Mouse (Mus musculus) liver, adult 2 months (tissue): ENCODE measurements around the gene Nmt1.

Source experiments
- CTCF ChIP-seq: fragments of 200-500 bp; IDR thresholded peaks from 2 replicates; pipeline ENCODE4 v1.5.1; 2011; ENCODE audit warnings: low read depth, low read length, control low read depth
- POLR2A ChIP-seq: fragments of 200-500 bp; IDR thresholded peaks from 2 replicates; pipeline ENCODE4 v1.6.1; 2011; ENCODE audit warnings: low read length, control low read depth; ENCODE audit not compliant: insufficient read depth; ENCODE audit errors: extremely low read depth

GRCm38 (mm10) chr11:103056636-103057035 lies 28.6 kb downstream of the Nmt1 start:
- TF ChIP-seq CTCF (no peak), POLR2A (no peak)
